Mouse (Mus musculus): ENCODE data around the gene Ripor2.

Ripor2 gene

GRCm38 (mm10) chr13:24581833-24582232 lies at the start of gene Ripor2:
Gene Ripor2, plus strand, starts transcription at chr13:24582189.
- no peak for DNase-seq

- DNase-seq, result no peak
Observed at GRCm38 (mm10) chr13:24536531-24537167, 45.3 kb upstream of the Ripor2 start.

- no peak for DNase-seq
Observed at GRCm38 (mm10) chr13:24538012-24538411, 44.0 kb upstream of the Ripor2 start.

- DNase-seq, result no peak
Observed at GRCm38 (mm10) chr13:24538941-24539340, 43.0 kb upstream of the Ripor2 start.

GRCm38 (mm10) chr13:24545677-24546076 lies 36.3 kb upstream of the Ripor2 start:
- no peak for DNase-seq

- no peak for DNase-seq
Observed at GRCm38 (mm10) chr13:24546801-24547459, 35.1 kb upstream of the Ripor2 start.

GRCm38 (mm10) chr13:24548911-24549310 lies 33.1 kb upstream of the Ripor2 start:
- DNase-seq, result no peak

- no peak for DNase-seq
Observed at GRCm38 (mm10) chr13:24551100-24551931, 30.7 kb upstream of the Ripor2 start.

- DNase-seq, result no peak
Observed at GRCm38 (mm10) chr13:24552039-24552438, 29.9 kb upstream of the Ripor2 start.

GRCm38 (mm10) chr13:24561391-24561790 lies 20.6 kb upstream of the Ripor2 start:
- DNase-seq, result no peak

- no peak for DNase-seq
Observed at GRCm38 (mm10) chr13:24564706-24565105, 17.3 kb upstream of the Ripor2 start.

GRCm38 (mm10) chr13:24565230-24565949 lies 16.6 kb upstream of the Ripor2 start:
- no peak for DNase-seq

- no peak for DNase-seq
Observed at GRCm38 (mm10) chr13:24565950-24566320, 16.1 kb upstream of the Ripor2 start.

- no peak for DNase-seq
Observed at GRCm38 (mm10) chr13:24567176-24567811, 14.7 kb upstream of the Ripor2 start.

- no peak for DNase-seq
Observed at GRCm38 (mm10) chr13:24569066-24569465, 12.9 kb upstream of the Ripor2 start.

- no peak for DNase-seq
Observed at GRCm38 (mm10) chr13:24570716-24571115, 11.3 kb upstream of the Ripor2 start.

- no peak for DNase-seq
Observed at GRCm38 (mm10) chr13:24571906-24572305, 10.1 kb upstream of the Ripor2 start.

- no peak for DNase-seq
Observed at GRCm38 (mm10) chr13:24575126-24575525, 6.9 kb upstream of the Ripor2 start.

- no peak for DNase-seq
Observed at GRCm38 (mm10) chr13:24576338-24577119, 5.5 kb upstream of the Ripor2 start.

GRCm38 (mm10) chr13:24578317-24578716 lies 3.7 kb upstream of the Ripor2 start:
- DNase-seq, result no peak

- no peak for DNase-seq
Observed at GRCm38 (mm10) chr13:24580759-24581158, 1.2 kb upstream of the Ripor2 start.

- no peak for DNase-seq
Observed at GRCm38 (mm10) chr13:24584403-24584802, 2.4 kb downstream of the Ripor2 start.

All from cerebellum, adult 9-10 months (tissue).